Mouse (Mus musculus) MEL (cell line): ENCODE data around the gene Fam222a. TPM values are rescaled to one million over a fixed set of nuclear protein-coding genes. Genes with fewer than 3 reads are reported as not detected.

Source experiments
- DNase-seq: peaks from one replicate; pipeline ENCODE4 v3.0.0; 2011; ENCODE audit warnings: low read depth, low spot score
- H3K27ac ChIP-seq: 2 replicates; pipeline ENCODE4 v1.5.1; 2012; ENCODE audit warnings: low read depth, mild to moderate bottlenecking, control low read depth, low read length, moderate library complexity; ENCODE audit not compliant: control insufficient read depth
- H3K27me3 ChIP-seq, 2 experiments: fragments of 150-350 bp in 1 of 2; sonication (generic) in 1 of 2; 2 replicates each; pipeline ENCODE4 v1.6.1; 2012; ENCODE audit warnings: low read length in 2 of 2, mild to moderate bottlenecking in 2 of 2, improper control_type of control experiment in 1 of 2, moderate library complexity in 1 of 2; ENCODE audit not compliant: insufficient read depth in 2 of 2, control insufficient read depth in 1 of 2
- H3K36me3 ChIP-seq, 2 experiments: 2 replicates each; pipeline ENCODE4 v1.6.1; 2012 to 2014; ENCODE audit warnings: low read length in 2 of 2, improper control_type of control experiment in 1 of 2, inconsistent platforms in 1 of 2, mild to moderate bottlenecking in 1 of 2; ENCODE audit not compliant: insufficient read depth in 2 of 2, control insufficient read depth in 1 of 2
- H3K4me1 ChIP-seq, 2 experiments: fragments of 150-350 bp in 1 of 2; sonication (generic) in 1 of 2; 2 replicates each; pipeline ENCODE4 v1.6.1; 2012; ENCODE audit warnings: low read length in 2 of 2, improper control_type of control experiment in 1 of 2, mild to moderate bottlenecking in 1 of 2; ENCODE audit not compliant: insufficient read depth in 2 of 2, control insufficient read depth in 1 of 2
- H3K4me3 ChIP-seq, 2 experiments: fragments of 150-350 bp in 1 of 2; sonication (generic) in 1 of 2; 2 replicates each; pipeline ENCODE4 v1.5.1; 2012; ENCODE audit warnings: low read depth in 2 of 2, low read length in 2 of 2, mild to moderate bottlenecking in 2 of 2, moderate library complexity in 2 of 2, control low read depth in 1 of 2, improper control_type of control experiment in 1 of 2; ENCODE audit not compliant: control insufficient read depth in 1 of 2, insufficient read depth in 1 of 2
- H3K79me2 ChIP-seq: 2 replicates; pipeline ENCODE4 v1.6.1; 2012; ENCODE audit warnings: mild to moderate bottlenecking, low read length, moderate library complexity; ENCODE audit not compliant: control insufficient read depth, poor library complexity, insufficient read depth
- H3K9ac ChIP-seq: 2 replicates; pipeline ENCODE4 v1.6.1; 2012; ENCODE audit warnings: low read depth, mild to moderate bottlenecking, control low read depth, low read length, moderate library complexity; ENCODE audit not compliant: control insufficient read depth, poor library complexity, severe bottlenecking
- H3K9me3 ChIP-seq: fragments of 150-350 bp; sonication (generic); replicated peaks from 2 replicates; pipeline ENCODE4 v1.6.1; 2012; ENCODE audit warnings: mild to moderate bottlenecking, low read length, improper control_type of control experiment, moderate library complexity; ENCODE audit not compliant: insufficient read depth
- CHD2 ChIP-seq: IDR thresholded peaks from 2 replicates; pipeline ENCODE4 v1.6.1; 2011; ENCODE audit warnings: low read length, improper control_type of control experiment
- E2F4 ChIP-seq: IDR thresholded peaks from 2 replicates; pipeline ENCODE4 v1.6.1; 2011; ENCODE audit warnings: low read depth, low read length, improper control_type of control experiment, borderline replicate concordance
- ELF1 ChIP-seq: IDR thresholded peaks from 2 replicates; pipeline ENCODE4 v1.6.1; 2014; ENCODE audit warnings: low read depth, mild to moderate bottlenecking, inconsistent platforms, low read length, improper control_type of control experiment, moderate library complexity
- EP300 ChIP-seq, 2 experiments: IDR thresholded peaks; 2 replicates each; pipeline ENCODE4 v1.6.1; 2011; ENCODE audit warnings: improper control_type of control experiment in 2 of 2, low read length in 2 of 2, low read depth in 1 of 2, mild to moderate bottlenecking in 1 of 2
- ETS1 ChIP-seq: IDR thresholded peaks from 2 replicates; pipeline ENCODE4 v1.6.1; 2012; ENCODE audit warnings: low read depth, mild to moderate bottlenecking, inconsistent platforms, low read length, improper control_type of control experiment, moderate library complexity
- GATA1 ChIP-seq: IDR thresholded peaks from 2 replicates; pipeline ENCODE4 v1.6.1; 2011; ENCODE audit warnings: low read depth, low read length, improper control_type of control experiment
- HCFC1 ChIP-seq: IDR thresholded peaks from 2 replicates; pipeline ENCODE4 v1.6.1; 2012; ENCODE audit warnings: low read depth, mild to moderate bottlenecking, inconsistent platforms, low read length, improper control_type of control experiment, moderate library complexity
- JUND ChIP-seq: IDR thresholded peaks from 2 replicates; pipeline ENCODE4 v1.6.1; 2011; ENCODE audit warnings: low read depth, mild to moderate bottlenecking, improper control_type of control experiment, low read length
- KAT2A ChIP-seq: conservative IDR thresholded peaks from 2 replicates; pipeline ENCODE4 v1.6.1; 2012; ENCODE audit warnings: low read depth, low read length, improper control_type of control experiment, inconsistent platforms
- MAFK ChIP-seq: IDR thresholded peaks from 2 replicates; pipeline ENCODE4 v1.6.1; 2011; ENCODE audit warnings: low read depth, mild to moderate bottlenecking, low read length, improper control_type of control experiment, borderline replicate concordance
- MAX ChIP-seq: IDR thresholded peaks from 2 replicates; pipeline ENCODE4 v1.6.1; 2011; ENCODE audit warnings: low read length, improper control_type of control experiment
- MAZ ChIP-seq: IDR thresholded peaks from 2 replicates; pipeline ENCODE4 v1.6.1; 2012; ENCODE audit warnings: low read depth, mild to moderate bottlenecking, inconsistent platforms, low read length, improper control_type of control experiment
- MXI1 ChIP-seq: IDR thresholded peaks from 2 replicates; pipeline ENCODE4 v1.6.1; 2011; ENCODE audit warnings: mild to moderate bottlenecking, low read depth, low read length, improper control_type of control experiment
- MYB ChIP-seq: IDR thresholded peaks from 2 replicates; pipeline ENCODE4 v1.6.1; 2011; ENCODE audit warnings: mild to moderate bottlenecking, low read depth, low read length, improper control_type of control experiment
- MYC ChIP-seq: IDR thresholded peaks from 2 replicates; pipeline ENCODE4 v1.6.1; 2011; ENCODE audit warnings: low read depth, mild to moderate bottlenecking, low read length, improper control_type of control experiment, moderate library complexity
- NELFE ChIP-seq: IDR thresholded peaks from 2 replicates; pipeline ENCODE4 v1.6.1; 2011; ENCODE audit warnings: low read depth, low read length, improper control_type of control experiment
- NRF1 ChIP-seq: IDR thresholded peaks from 2 replicates; pipeline ENCODE4 v1.6.1; 2014; ENCODE audit warnings: low read depth, mild to moderate bottlenecking, inconsistent platforms, low read length, improper control_type of control experiment, moderate library complexity; ENCODE audit not compliant: poor library complexity, insufficient read depth, severe bottlenecking
- POLR2A ChIP-seq, 2 experiments: IDR thresholded peaks; 2 replicates each; pipeline ENCODE4 v1.6.1; 2011 to 2012; ENCODE audit warnings: low read length in 2 of 2, mild to moderate bottlenecking in 2 of 2, control low read depth in 1 of 2, improper control_type of control experiment in 1 of 2, low read depth in 1 of 2, moderate library complexity in 1 of 2; ENCODE audit not compliant: control insufficient read depth in 1 of 2, insufficient read depth in 1 of 2, poor library complexity in 1 of 2
- POLR2AphosphoS2 ChIP-seq: IDR thresholded peaks from 2 replicates; pipeline ENCODE4 v1.6.1; 2011; ENCODE audit warnings: low read length, improper control_type of control experiment
- POLR2AphosphoS5 ChIP-seq: IDR thresholded peaks from 2 replicates; pipeline ENCODE4 v1.6.1; 2012; ENCODE audit warnings: low read depth, borderline replicate concordance, mild to moderate bottlenecking, inconsistent platforms, low read length, moderate library complexity, mixed read lengths
- RAD21 ChIP-seq: IDR thresholded peaks from 2 replicates; pipeline ENCODE4 v1.6.1; 2011; ENCODE audit warnings: mild to moderate bottlenecking, low read depth, low read length, improper control_type of control experiment
- RCOR1 ChIP-seq: IDR thresholded peaks from 2 replicates; pipeline ENCODE4 v1.6.1; 2012; ENCODE audit warnings: low read depth, mild to moderate bottlenecking, inconsistent platforms, low read length, improper control_type of control experiment
- SIN3A ChIP-seq: IDR thresholded peaks from 2 replicates; pipeline ENCODE4 v1.6.1; 2012; ENCODE audit warnings: low read length, improper control_type of control experiment, inconsistent platforms
- SMC3 ChIP-seq: IDR thresholded peaks from 2 replicates; pipeline ENCODE4 v1.6.1; 2011; ENCODE audit warnings: low read depth, low read length, improper control_type of control experiment
- TAL1 ChIP-seq: IDR thresholded peaks from 2 replicates; pipeline ENCODE4 v1.6.1; 2012; ENCODE audit warnings: mild to moderate bottlenecking, inconsistent platforms, low read length, moderate library complexity, mixed read lengths
- TBP ChIP-seq: IDR thresholded peaks from 2 replicates; pipeline ENCODE4 v1.8.0; 2011; ENCODE audit warnings: low read depth, low read length, improper control_type of control experiment
- UBTF ChIP-seq: IDR thresholded peaks from 2 replicates; pipeline ENCODE4 v1.6.1; 2012; ENCODE audit warnings: low read depth, mild to moderate bottlenecking, inconsistent platforms, low read length, improper control_type of control experiment, moderate library complexity, borderline replicate concordance; ENCODE audit not compliant: insufficient read depth
- USF2 ChIP-seq, 2 experiments: IDR thresholded peaks; 2 replicates each; pipeline ENCODE4 v1.6.1; 2011 to 2012; ENCODE audit warnings: improper control_type of control experiment in 2 of 2, low read length in 2 of 2, borderline replicate concordance in 1 of 2, inconsistent platforms in 1 of 2, low read depth in 1 of 2, mild to moderate bottlenecking in 1 of 2; ENCODE audit not compliant: insufficient read depth in 1 of 2
- ZMIZ1 ChIP-seq: IDR thresholded peaks from 2 replicates; pipeline ENCODE4 v1.6.1; 2012; ENCODE audit warnings: low read depth, mild to moderate bottlenecking, inconsistent platforms, low read length, improper control_type of control experiment, moderate library complexity
- polyA plus RNA-seq, 2 experiments: library from polyadenylated mRNA; stranded (reverse) in 1 of 2; unstranded in 1 of 2; fragments of >175 nt in 1 of 2; fragments of >200 nt in 1 of 2; gene quantifications; 2 replicates each; pipeline versions ENCODE4 v1.2.1 to v1.2.4; 2012; ENCODE audit warnings: low replicate concordance in 2 of 2, low read depth in 1 of 2; ENCODE audit not compliant: insufficient read length in 2 of 2, insufficient read depth in 1 of 2, missing spikeins in 1 of 2
- total RNA-seq: library from RNA; depleted of rRNA; stranded (reverse); fragments of 300-350 nt; gene quantifications from 2 replicates; pipeline ENCODE4 v1.2.3, GENCODE M21; 2012

Fam222a gene
- total and polyA plus RNA-seq, 3 experiments, result 0.27 to 0.70 TPM; not detected in 1

DNA sequence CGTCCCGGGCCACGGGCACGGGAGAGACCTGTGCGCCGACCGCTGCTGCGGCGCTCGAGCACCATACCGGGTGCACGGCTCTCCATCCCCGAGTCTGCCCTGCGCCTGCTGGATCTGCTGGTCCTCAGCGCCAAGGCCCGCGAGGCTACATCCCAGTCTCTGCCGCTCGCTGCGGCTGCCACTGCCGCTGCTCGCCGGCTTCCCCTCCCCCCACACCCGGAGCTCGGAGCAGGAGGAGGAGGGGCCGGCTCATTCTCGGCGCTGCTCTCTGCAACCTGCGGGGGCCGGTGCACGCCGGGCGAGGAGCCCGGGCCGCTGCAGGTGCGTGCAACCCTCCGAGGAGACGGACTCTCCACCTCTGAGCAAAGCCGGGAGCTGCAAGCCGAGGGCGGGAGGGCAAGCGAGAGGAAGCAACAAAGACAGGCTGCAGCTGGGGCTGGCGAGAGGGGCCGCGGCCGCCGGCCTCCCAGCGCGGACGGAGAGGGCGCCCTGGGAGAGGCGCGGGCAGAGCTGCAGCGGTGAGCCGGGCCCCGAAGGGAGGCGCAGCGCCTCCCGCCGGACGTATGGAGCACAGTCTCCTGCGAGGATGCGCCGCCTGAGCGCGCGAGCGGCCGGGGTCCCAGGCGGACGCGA lies at the start of gene Fam222a (continued):
- TF ChIP-seq USF2 (IDR thresholded peaks at IDR 0.05; ENCODE audit: borderline replicate concordance in 1 of 2, insufficient read depth in 1 of 2, low read depth in 1 of 2, low read length in 2 of 2) (no peak), JUND (no peak), POLR2AphosphoS2 (no peak)
- TF ChIP-seq, all 39 proteins: peak for 5

DNA sequence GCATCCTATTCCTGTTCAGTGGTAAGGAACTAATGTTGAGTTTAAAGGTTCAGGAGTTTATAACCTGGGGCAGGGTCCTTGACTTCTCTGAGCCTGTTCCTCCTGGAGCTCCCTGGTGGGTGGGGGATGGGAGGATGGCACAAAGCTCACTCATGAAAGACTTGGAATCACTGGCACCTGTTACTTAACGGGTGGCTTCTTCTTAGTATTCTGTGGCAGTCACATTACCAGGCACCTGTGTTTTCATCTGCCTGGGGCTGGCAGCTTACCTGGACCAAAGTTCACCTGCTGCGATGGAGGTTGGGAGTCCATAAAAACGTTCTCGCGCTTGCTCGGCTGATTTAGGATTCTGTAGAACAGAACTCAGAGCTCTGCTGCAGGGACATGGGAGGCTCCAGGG lies 39.5 kb upstream of the Fam222a start:
- Histone ChIP-seq H3K79me2 (no peaks in the 10 kb centered on the region), H3K4me1 (no peaks in the 10 kb centered on the region), H3K36me3 (no peaks in the 10 kb centered on the region), H3K4me3 (no peak overlapping the region), H3K27me3 (peaks cover 0 to 2% of the 10 kb centered on the region in 2 experiments; a peak in 1 of 4 replicates), H3K27ac (no peak overlapping the region), H3K9me3 (no peaks in the 10 kb centered on the region), H3K9ac (no peak overlapping the region)
- no peak for DNase-seq
- no peak for TF ChIP-seq EP300 (IDR thresholded peaks at IDR 0.05; ENCODE audit: low read depth in 1 of 2, low read length in 2 of 2)
- TF ChIP-seq MXI1, result no peak
- TF ChIP-seq SMC3, result no peak
- TF ChIP-seq KAT2A, result no peak
- no peak for TF ChIP-seq TAL1
- TF ChIP-seq TBP, result no peak
- TF ChIP-seq MYB, result no peak
- TF ChIP-seq RCOR1, result no peak
- no peak for TF ChIP-seq UBTF
- TF ChIP-seq MAFK, result no peak
- no peak for TF ChIP-seq RAD21
- TF ChIP-seq NELFE, result no peak

GRCm38 (mm10) chr5:114530337-114530736 lies 37.5 kb upstream of the Fam222a start:
- no peak for DNase-seq
- Histone ChIP-seq H3K79me2 (no peaks in the 10 kb centered on the region), H3K4me1 (no peaks in the 10 kb centered on the region)

More at GRCm38 (mm10) chr5:114530337-114530736, 37.5 kb upstream of the Fam222a start:
- TF ChIP-seq TAL1, result no peak
- TF ChIP-seq MAX, result no peak
- no peak for TF ChIP-seq MAZ
- TF ChIP-seq ZMIZ1, result no peak
- no peak for TF ChIP-seq ELF1
- TF ChIP-seq ETS1, result no peak
- TF ChIP-seq USF2 (IDR thresholded peaks at IDR 0.05; ENCODE audit: borderline replicate concordance in 1 of 2, insufficient read depth in 1 of 2, low read depth in 1 of 2, low read length in 2 of 2), result no peak
- no peak for TF ChIP-seq POLR2AphosphoS2
- no peak for TF ChIP-seq SIN3A
- TF ChIP-seq MYB, result no peak
- no peak for TF ChIP-seq EP300 (IDR thresholded peaks at IDR 0.05; ENCODE audit: low read depth in 1 of 2, low read length in 2 of 2)
- no peak for TF ChIP-seq NRF1
- TF ChIP-seq GATA1, result no peak
- TF ChIP-seq TBP, result no peak
- TF ChIP-seq MYC, result no peak
- no peak for TF ChIP-seq CHD2
- no peak for TF ChIP-seq HCFC1
- TF ChIP-seq POLR2A (IDR thresholded peaks at IDR 0.05; ENCODE audit: control insufficient read depth in 1 of 2, insufficient read depth in 1 of 2, low read depth in 1 of 2, low read length in 2 of 2, poor library complexity in 1 of 2), result no peak
- no peak for TF ChIP-seq E2F4
- TF ChIP-seq POLR2AphosphoS5, result no peak
- Histone ChIP-seq H3K4me3 (no peak overlapping the region), H3K27me3 (peaks cover 0 to 2% of the 10 kb centered on the region in 2 experiments; a peak in 1 of 4 replicates), H3K9ac (no peak overlapping the region), H3K36me3 (no peaks in the 10 kb centered on the region), H3K9me3 (no peaks in the 10 kb centered on the region), H3K27ac (no peak overlapping the region)
